Mouse (Mus musculus) thymus, postnatal 10 days (tissue): Measurements from ENCODE around the gene Nlrp4f.

Source experiments
- DNase-seq, 2 experiments: peaks; one replicate each; pipeline ENCODE4 v3.0.0; 2021; ENCODE audit warnings: low spot score in 2 of 2

Nlrp4f gene

GRCm38 (mm10) chr13:65205877-65206276 lies at the start of gene Nlrp4f:
Nlrp4f (minus strand) TSS chr13:65205977.
- DNase-seq: no peak

- DNase-seq: peak in 1 of 2 experiments; percentile 34
These were observed 37.5 kb upstream of the Nlrp4f start for GRCm38 (mm10) chr13:65243273-65243672.

GRCm38 (mm10) chr13:65242319-65242787 lies 36.6 kb upstream of the Nlrp4f start:
- peak in 1 of 2 experiments; percentile 30 for DNase-seq

GRCm38 (mm10) chr13:65241627-65242318 lies 36.0 kb upstream of the Nlrp4f start:
- peak; percentile 27 to 65 for DNase-seq

GRCm38 (mm10) chr13:65241099-65241626 lies 35.4 kb upstream of the Nlrp4f start:
- peak; percentile 92 to 93 for DNase-seq

GRCm38 (mm10) chr13:65240509-65241098 lies 34.8 kb upstream of the Nlrp4f start:
- peak; percentile 96 to 97 for DNase-seq

GRCm38 (mm10) chr13:65237211-65237610 lies 31.4 kb upstream of the Nlrp4f start:
- no peak for DNase-seq

GRCm38 (mm10) chr13:65226657-65227056 lies 20.9 kb upstream of the Nlrp4f start:
- no peak for DNase-seq

- no peak for DNase-seq
These were observed 20.2 kb upstream of the Nlrp4f start for GRCm38 (mm10) chr13:65225945-65226344.

- DNase-seq: no peak
These were observed 5.1 kb downstream of the Nlrp4f start for GRCm38 (mm10) chr13:65200667-65201066.

GRCm38 (mm10) chr13:65176472-65177091 lies 29.2 kb downstream of the Nlrp4f start:
- no peak for DNase-seq

- DNase-seq: peak in 1 of 2 experiments; percentile 29
These were observed 29.9 kb downstream of the Nlrp4f start for GRCm38 (mm10) chr13:65175734-65176471.

GRCm38 (mm10) chr13:65174102-65174501 lies 31.7 kb downstream of the Nlrp4f start:
- no peak for DNase-seq

- DNase-seq: no peak
These were observed 55.8 kb downstream of the Nlrp4f start, which contains the start of gene Olfr466 for GRCm38 (mm10) chr13:65149940-65150339. Olfr466 (plus strand) TSS chr13:65150240.

GRCm38 (mm10) chr13:65137789-65138188 lies 68.0 kb downstream of the Nlrp4f start, which contains the start of gene Olfr465-ps1:
Olfr465-ps1 (plus strand) TSS chr13:65138089.
- no peak for DNase-seq
